Mouse (Mus musculus): ENCODE measurements around the gene Abcg1. TPM values are rescaled to one million over a fixed set of nuclear protein-coding genes. Genes with fewer than 3 reads are reported as not detected.
A peak's percentile ranks its signal among the peaks of the same experiment; 100 is the strongest.

Abcg1 gene
- polyA plus RNA-seq, 1 experiment from 2014 or later = 3.4 TPM

GRCm38 (mm10) chr17:31103823-31104222 is 46.3 kb downstream of the Abcg1 start:
- H3K36me3 ChIP-seq (ENCODE audit: control insufficient read depth, insufficient read depth) = no peaks in the 10 kb centered on the region
- H3K9ac ChIP-seq (ENCODE audit: low read depth, low read length) = no peak overlapping the region
- H3K27me3 ChIP-seq (replicated peaks; ENCODE audit: control insufficient read depth, insufficient read depth, low read length) = no peaks in the 10 kb centered on the region
- WGBS = 89% methylated on average over 8 of the region's 8 CpGs
- H3K9me3 ChIP-seq (ENCODE audit: control insufficient read depth) = no peaks in the 10 kb centered on the region
- no peak overlapping the region for H3K27ac ChIP-seq (ENCODE audit: low read depth, low read length)
- ATAC-seq = no peak
- H3K4me2 ChIP-seq (replicated peaks; ENCODE audit: low read depth) = no peak overlapping the region
- H3K4me1 ChIP-seq (replicated peaks; ENCODE audit: control insufficient read depth, insufficient read depth, low read length) = no peaks in the 10 kb centered on the region
- TF ChIP-seq CTCF (IDR thresholded peaks at IDR 0.05; ENCODE audit: low read depth) = no peak
- no peak overlapping the region for H3K4me3 ChIP-seq (ENCODE audit: low read depth, low read length)

GRCm38 (mm10) chr17:31108388-31108787 is 50.9 kb downstream of the Abcg1 start:
- no peak for ATAC-seq
- no peaks in the 10 kb centered on the region for H3K9me3 ChIP-seq (ENCODE audit: control insufficient read depth)
- H3K27me3 ChIP-seq (replicated peaks; ENCODE audit: control insufficient read depth, insufficient read depth, low read length) = no peaks in the 10 kb centered on the region
- H3K4me1 ChIP-seq (replicated peaks; ENCODE audit: control insufficient read depth, insufficient read depth, low read length) = no peaks in the 10 kb centered on the region
- no peak for TF ChIP-seq CTCF (IDR thresholded peaks at IDR 0.05; ENCODE audit: low read depth)
- H3K4me3 ChIP-seq (ENCODE audit: low read depth, low read length) = no peak overlapping the region
- H3K36me3 ChIP-seq (ENCODE audit: control insufficient read depth, insufficient read depth) = no peaks in the 10 kb centered on the region
- WGBS = 83% methylated on average over 15 of the region's 15 CpGs
- no peak overlapping the region for H3K27ac ChIP-seq (ENCODE audit: low read depth, low read length)
- no peak overlapping the region for H3K4me2 ChIP-seq (replicated peaks; ENCODE audit: low read depth)
- H3K9ac ChIP-seq (ENCODE audit: low read depth, low read length) = no peak overlapping the region

GRCm38 (mm10) chr17:31113191-31113856 is 55.8 kb downstream of the Abcg1 start:
- no peak for ATAC-seq
- H3K4me2 ChIP-seq (replicated peaks; ENCODE audit: low read depth) = no peak overlapping the region
- no peaks in the 10 kb centered on the region for H3K4me1 ChIP-seq (replicated peaks; ENCODE audit: control insufficient read depth, insufficient read depth, low read length)
- H3K27me3 ChIP-seq (replicated peaks; ENCODE audit: control insufficient read depth, insufficient read depth, low read length) = no peaks in the 10 kb centered on the region
- H3K9me3 ChIP-seq (ENCODE audit: control insufficient read depth) = no peaks in the 10 kb centered on the region
- no peak for TF ChIP-seq CTCF (IDR thresholded peaks at IDR 0.05; ENCODE audit: low read depth)
- H3K4me3 ChIP-seq (ENCODE audit: low read depth, low read length) = no peak overlapping the region
- H3K36me3 ChIP-seq (ENCODE audit: control insufficient read depth, insufficient read depth) = no peaks in the 10 kb centered on the region
- H3K27ac ChIP-seq (ENCODE audit: low read depth, low read length) = no peak overlapping the region
- WGBS = 76% methylated on average over 9 of the region's 9 CpGs
- no peak overlapping the region for H3K9ac ChIP-seq (ENCODE audit: low read depth, low read length)

GRCm38 (mm10) chr17:31116063-31116462 is 58.6 kb downstream of the Abcg1 start:
- no peak for TF ChIP-seq CTCF (IDR thresholded peaks at IDR 0.05; ENCODE audit: low read depth)
- no peak; the same call in 1 of the 2 replicates for ATAC-seq
- Histone ChIP-seq H3K27ac (ENCODE audit: low read depth, low read length) (no peak overlapping the region), H3K9me3 (ENCODE audit: control insufficient read depth) (no peaks in the 10 kb centered on the region), H3K4me3 (ENCODE audit: low read depth, low read length) (no peak overlapping the region), H3K9ac (ENCODE audit: low read depth, low read length) (no peak overlapping the region), H3K4me1 (replicated peaks; ENCODE audit: control insufficient read depth, insufficient read depth, low read length) (no peaks in the 10 kb centered on the region), H3K36me3 (ENCODE audit: control insufficient read depth, insufficient read depth) (no peaks in the 10 kb centered on the region; the same call in 1 of the 2 replicates), H3K27me3 (replicated peaks; ENCODE audit: control insufficient read depth, insufficient read depth, low read length) (no peaks in the 10 kb centered on the region), H3K4me2 (replicated peaks; ENCODE audit: low read depth) (no peak overlapping the region)
- 48% methylated on average over 6 of the region's 6 CpGs for WGBS

GRCm38 (mm10) chr17:31117946-31118345 is 60.5 kb downstream of the Abcg1 start:
- no peaks in the 10 kb centered on the region; the same call in 1 of the 2 replicates for H3K36me3 ChIP-seq (ENCODE audit: control insufficient read depth, insufficient read depth)
- no peaks in the 10 kb centered on the region for H3K4me1 ChIP-seq (replicated peaks; ENCODE audit: control insufficient read depth, insufficient read depth, low read length)
- no peaks in the 10 kb centered on the region for H3K9me3 ChIP-seq (ENCODE audit: control insufficient read depth)
- H3K27me3 ChIP-seq (replicated peaks; ENCODE audit: control insufficient read depth, insufficient read depth, low read length) = no peaks in the 10 kb centered on the region
- no peak overlapping the region for H3K4me2 ChIP-seq (replicated peaks; ENCODE audit: low read depth)
- WGBS = 84% methylated on average over 5 of the region's 5 CpGs
- H3K27ac ChIP-seq (ENCODE audit: low read depth, low read length) = no peak overlapping the region
- no peak overlapping the region for H3K4me3 ChIP-seq (ENCODE audit: low read depth, low read length)
- TF ChIP-seq CTCF (IDR thresholded peaks at IDR 0.05; ENCODE audit: low read depth) = no peak
- no peak for ATAC-seq
- no peak overlapping the region for H3K9ac ChIP-seq (ENCODE audit: low read depth, low read length)

GRCm38 (mm10) chr17:31119429-31119828 is 62.0 kb downstream of the Abcg1 start:
- WGBS = 11% methylated on average over 7 of the region's 7 CpGs
- no peak for ATAC-seq

More at GRCm38 (mm10) chr17:31119429-31119828, 62.0 kb downstream of the Abcg1 start:
- H3K27me3 ChIP-seq (replicated peaks; ENCODE audit: control insufficient read depth, insufficient read depth, low read length) = no peaks in the 10 kb centered on the region
- peak; percentile 96 for TF ChIP-seq CTCF (IDR thresholded peaks at IDR 0.05; ENCODE audit: low read depth)
- H3K4me1 ChIP-seq (replicated peaks; ENCODE audit: control insufficient read depth, insufficient read depth, low read length) = no peaks in the 10 kb centered on the region
- H3K9ac ChIP-seq (ENCODE audit: low read depth, low read length) = no peak overlapping the region
- H3K27ac ChIP-seq (ENCODE audit: low read depth, low read length) = no peak overlapping the region
- no peak overlapping the region for H3K4me3 ChIP-seq (ENCODE audit: low read depth, low read length)
- no peaks in the 10 kb centered on the region for H3K9me3 ChIP-seq (ENCODE audit: control insufficient read depth)
- no peak overlapping the region for H3K4me2 ChIP-seq (replicated peaks; ENCODE audit: low read depth)
- no peaks in the 10 kb centered on the region; the same call in 1 of the 2 replicates for H3K36me3 ChIP-seq (ENCODE audit: control insufficient read depth, insufficient read depth)

All from intestine, postnatal 0 days (tissue).